Mouse (Mus musculus) liver, embryonic 15.5 days (tissue): ENCODE measurements around the gene Anapc7. TPM values are rescaled to one million over a fixed set of nuclear protein-coding genes. Genes with fewer than 3 reads are reported as not detected.
"Not testable (repeated sequence)": the region's sequence is repeated elsewhere in the genome, so short reads cannot be mapped to it uniquely, and the experiment has no call there.

Source experiments
- ATAC-seq: fragments of 200-750 bp; cut with Nextera tagmentation; 2 replicates; pipeline ENCODE4 v1.8.0; 2017; ENCODE audit warnings: moderate number of reproducible peaks, mild to moderate bottlenecking, moderate library complexity; ENCODE audit not compliant: insufficient read depth
- H3K27ac ChIP-seq: fragments of 300-500 bp; sonication (generic); replicated peaks from 2 replicates; pipeline ENCODE4 v1.5.1; 2015; ENCODE audit warnings: mild to moderate bottlenecking, inconsistent platforms
- H3K27me3 ChIP-seq: fragments of 300-500 bp; sonication (generic); 2 replicates; pipeline ENCODE4 v1.6.1; 2015; ENCODE audit warnings: mild to moderate bottlenecking, inconsistent platforms
- H3K36me3 ChIP-seq: fragments of 300-500 bp; sonication (generic); replicated peaks from 2 replicates; pipeline ENCODE4 v1.6.1; 2015; ENCODE audit warnings: moderate library complexity, mild to moderate bottlenecking, inconsistent platforms
- H3K4me1 ChIP-seq: fragments of 300-500 bp; sonication (generic); replicated peaks from 2 replicates; pipeline ENCODE4 v1.6.1; 2015; ENCODE audit warnings: inconsistent platforms
- H3K4me2 ChIP-seq: fragments of 300-500 bp; sonication (generic); 2 replicates; pipeline ENCODE4 v1.6.1; 2015; ENCODE audit warnings: moderate library complexity, mild to moderate bottlenecking, inconsistent platforms
- H3K4me3 ChIP-seq: fragments of 300-500 bp; sonication (generic); replicated peaks from 2 replicates; pipeline ENCODE4 v1.5.1; 2015; ENCODE audit warnings: mild to moderate bottlenecking, inconsistent platforms
- H3K9ac ChIP-seq: fragments of 300-500 bp; sonication (generic); 2 replicates; pipeline ENCODE4 v1.6.1; 2015; ENCODE audit warnings: moderate library complexity, mild to moderate bottlenecking, inconsistent platforms
- H3K9me3 ChIP-seq: fragments of 300-500 bp; sonication (generic); replicated peaks from 2 replicates; pipeline ENCODE4 v1.6.1; 2016; ENCODE audit warnings: inconsistent platforms
- WGBS: fragments of 180-500 bp; shearing (Covaris S2); methylation state at CpG from one replicate; pipeline ENCODE4 v1.1.7; 2015; ENCODE audit warnings: mixed read lengths; ENCODE audit not compliant: insufficient replicate concordance; 5-methylcytosine and 5-hydroxymethylcytosine counted together
- polyA plus RNA-seq: library from polyadenylated mRNA; unstranded; fragments of >200 nt; fragmentation: Nextera tagmentation; extraction: Ambion mirVana; gene quantifications from 2 replicates; pipeline ENCODE4 v1.2.1, GENCODE M21; 2015

The Anapc7 gene
- polyA plus RNA-seq, 1 experiment from 2014 or later = 14.4 TPM

DNA sequence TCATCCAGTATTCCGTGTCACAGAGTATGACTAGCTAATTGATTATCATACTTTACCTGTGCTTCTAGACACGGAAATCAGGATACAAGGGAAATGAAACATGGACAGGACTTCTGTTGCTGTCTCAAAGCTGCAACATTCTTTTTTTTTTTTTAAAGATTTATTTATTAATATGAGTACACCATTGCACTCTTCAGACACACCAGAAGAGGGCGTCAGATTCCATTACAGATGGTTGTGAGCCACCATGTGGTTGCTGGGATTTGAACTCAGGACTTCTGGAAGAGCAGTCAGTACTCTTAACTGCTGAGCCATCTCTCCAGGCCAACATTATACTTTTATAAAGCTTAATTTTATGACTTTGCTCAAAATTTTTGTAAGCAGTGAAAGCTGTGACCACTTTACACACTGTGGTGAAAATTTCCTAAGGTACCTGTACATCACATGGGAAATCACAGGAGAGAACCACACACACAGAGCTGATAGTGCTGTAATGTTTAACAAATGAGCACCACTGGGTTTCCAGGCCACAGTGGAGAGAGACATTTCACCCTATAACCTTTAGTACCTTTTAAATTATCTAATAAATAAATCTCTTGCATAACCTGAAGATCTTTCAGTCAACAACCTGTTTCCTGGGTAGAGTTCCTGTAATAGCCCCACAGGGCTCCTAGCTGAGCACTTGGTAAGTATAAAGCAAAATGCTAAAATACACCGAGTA lies 53.3 kb downstream of the Anapc7 start:
- Histone ChIP-seq H3K9ac (no peak overlapping the region), H3K4me2 (no peak overlapping the region), H3K27ac (no peak overlapping the region), H3K4me3 (no peak overlapping the region), H3K27me3 (no peaks in the 10 kb centered on the region), H3K36me3 (peaks cover 85% of the 10 kb centered on the region), H3K9me3 (no peaks in the 10 kb centered on the region), H3K4me1 (0 out of 2 replicates have a peak, but pooled peaks cover 9% of the 10 kb centered on the region)
- 75% methylated on average over 4 of the region's 4 CpGs for WGBS
- ATAC-seq = no peak

DNA sequence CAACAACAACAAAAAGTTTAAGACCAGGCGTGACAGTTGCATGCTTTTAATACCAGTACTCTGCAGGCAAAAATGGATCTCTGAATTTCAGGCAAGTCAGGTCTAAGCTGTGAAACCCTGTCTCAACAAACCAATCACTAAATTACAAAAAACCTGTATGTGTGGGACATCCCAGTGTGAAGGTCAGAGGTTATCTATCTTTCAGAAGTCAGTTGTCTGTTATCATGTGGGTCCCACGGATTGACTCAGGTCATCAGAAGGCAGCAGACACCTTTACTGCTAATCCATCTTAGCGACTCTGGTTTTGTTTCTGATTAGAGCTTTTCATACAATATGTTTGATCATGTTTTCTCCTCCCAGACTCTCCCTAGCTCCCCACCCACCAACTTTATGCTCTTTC lies 54.6 kb downstream of the Anapc7 start:
- H3K9me3 ChIP-seq = no peaks in the 10 kb centered on the region
- H3K4me3 ChIP-seq = no peak overlapping the region
- H3K4me2 ChIP-seq = no peak overlapping the region
- H3K36me3 ChIP-seq = peaks cover 85% of the 10 kb centered on the region
- H3K27ac ChIP-seq = no peak overlapping the region
- H3K9ac ChIP-seq = no peak overlapping the region
- H3K4me1 ChIP-seq = 0 out of 2 replicates have a peak, but pooled peaks cover 9% of the 10 kb centered on the region
- ATAC-seq = no peak
- WGBS = 35% methylated on average over 3 of the region's 3 CpGs
- no peaks in the 10 kb centered on the region for H3K27me3 ChIP-seq

DNA sequence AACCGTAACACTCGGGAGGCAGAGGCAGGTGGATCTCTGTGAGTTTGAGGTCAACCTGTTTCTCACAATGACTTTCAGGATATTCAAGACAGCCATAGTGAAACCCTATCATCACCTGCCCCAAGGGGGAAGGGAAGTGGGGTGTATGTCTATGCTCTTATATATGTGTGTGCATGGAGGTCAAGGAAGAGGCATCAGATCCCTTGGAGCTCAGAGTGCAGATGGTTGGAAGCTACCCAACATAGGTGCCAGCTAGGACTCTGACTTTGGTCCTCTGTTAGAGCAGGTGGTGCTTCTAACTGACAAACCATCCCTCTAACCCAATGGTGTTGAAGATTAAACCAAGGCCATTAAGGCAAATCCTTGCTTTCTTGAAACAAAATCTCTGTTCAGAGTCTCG lies 56.0 kb downstream of the Anapc7 start:
- ATAC-seq = no peak

DNA sequence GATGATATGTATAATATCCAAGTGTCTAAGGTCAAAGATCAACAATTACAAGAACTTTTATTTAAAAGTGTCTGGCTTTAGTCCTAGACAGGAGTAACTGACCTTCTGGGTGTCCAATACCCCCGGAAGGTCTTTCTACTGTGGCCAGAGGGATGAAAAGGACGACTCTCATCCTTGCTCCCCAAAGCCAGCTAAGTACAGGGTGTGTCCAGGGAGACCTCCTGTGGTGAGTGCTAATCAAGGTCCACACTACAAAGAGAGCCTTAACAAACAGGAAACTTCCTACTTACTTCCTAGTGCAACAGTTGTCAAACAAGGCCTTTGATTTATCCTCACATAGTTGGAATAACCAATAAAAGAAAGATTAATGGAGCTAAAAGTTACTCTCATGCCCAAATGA lies 57.6 kb downstream of the Anapc7 start:
- ATAC-seq = no peak
- 0 out of 2 replicates have a peak, but pooled peaks cover 9% of the 10 kb centered on the region for H3K4me1 ChIP-seq
- H3K27ac ChIP-seq = no peak overlapping the region
- peaks cover 84% of the 10 kb centered on the region for H3K36me3 ChIP-seq
- 66% methylated on average over 2 of the region's 2 CpGs for WGBS
- no peak overlapping the region for H3K4me2 ChIP-seq
- H3K27me3 ChIP-seq = no peaks in the 10 kb centered on the region
- H3K9me3 ChIP-seq = no peaks in the 10 kb centered on the region
- H3K4me3 ChIP-seq = no peak overlapping the region
- H3K9ac ChIP-seq = no peak overlapping the region

More for the DNA sequence above, 56.0 kb downstream of the Anapc7 start:
- no peak overlapping the region for H3K4me3 ChIP-seq
- no peak overlapping the region for H3K4me2 ChIP-seq
- WGBS = 74% methylated on average over 3 of the region's 3 CpGs
- H3K27ac ChIP-seq = no peak overlapping the region
- H3K36me3 ChIP-seq = peaks cover 84% of the 10 kb centered on the region
- 0 out of 2 replicates have a peak, but pooled peaks cover 9% of the 10 kb centered on the region for H3K4me1 ChIP-seq
- H3K9ac ChIP-seq = no peak overlapping the region
- no peaks in the 10 kb centered on the region for H3K9me3 ChIP-seq
- no peaks in the 10 kb centered on the region for H3K27me3 ChIP-seq

DNA sequence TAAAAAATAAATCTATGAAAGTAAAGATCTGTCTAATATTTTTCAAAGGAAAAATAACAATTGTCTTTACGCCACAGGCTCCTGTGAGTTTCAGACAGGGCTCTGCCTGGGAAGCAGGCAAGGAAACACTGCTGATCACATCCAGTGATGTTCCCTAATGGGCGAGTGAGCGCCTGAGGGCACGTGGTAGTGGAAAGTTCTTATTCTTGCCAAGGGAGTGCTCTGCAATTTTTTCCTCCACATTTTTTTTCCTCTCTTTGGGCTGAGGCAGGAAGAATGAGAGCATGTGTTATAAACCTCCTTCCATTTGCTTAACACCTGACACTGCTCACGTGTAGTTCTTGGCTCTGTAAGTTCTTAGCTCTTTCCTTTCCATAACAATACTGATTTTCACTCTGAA lies 60.4 kb downstream of the Anapc7 start:
- Histone ChIP-seq H3K36me3 (peaks cover 90% of the 10 kb centered on the region), H3K4me2 (no peak overlapping the region), H3K27ac (no peak overlapping the region), H3K27me3 (no peaks in the 10 kb centered on the region), H3K4me3 (no peak overlapping the region), H3K4me1 (0 out of 2 replicates have a peak, but pooled peaks cover 6% of the 10 kb centered on the region), H3K9me3 (no peaks in the 10 kb centered on the region), H3K9ac (no peak overlapping the region)
- 92% methylated on average over 5 of the region's 5 CpGs for WGBS
- ATAC-seq = no peak

DNA sequence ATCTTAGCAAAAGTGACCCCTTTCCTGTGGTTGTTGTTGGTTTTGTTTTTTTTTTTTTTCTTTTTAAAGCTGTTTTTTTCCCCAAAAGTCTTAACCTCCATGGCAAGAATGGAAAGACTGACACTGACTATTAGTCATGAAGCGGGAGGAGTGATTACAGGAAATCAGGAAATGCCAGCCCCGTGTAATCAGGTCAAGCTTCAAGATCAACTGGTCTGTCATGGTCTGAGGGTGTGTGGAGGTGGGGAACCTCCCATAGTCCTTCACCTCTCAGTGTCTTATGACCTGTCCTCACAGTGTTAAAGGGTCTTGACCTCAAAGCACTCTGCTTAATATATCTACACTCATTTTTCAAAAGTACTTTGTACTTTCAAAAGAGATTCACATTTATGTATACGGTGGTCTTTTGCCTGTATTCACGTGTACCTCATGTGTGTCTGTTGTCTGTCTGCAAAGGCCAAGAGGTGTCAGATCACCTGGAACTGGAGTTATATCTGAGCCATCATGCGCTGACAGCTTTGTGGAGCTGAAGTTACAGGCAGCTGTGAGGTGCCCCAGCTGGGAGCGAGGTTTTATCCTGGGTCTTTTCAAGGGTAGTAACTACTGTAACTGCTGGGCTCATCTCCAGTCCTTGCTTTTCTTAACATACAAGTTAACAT lies 61.4 kb downstream of the Anapc7 start:
- H3K9ac ChIP-seq = no peak overlapping the region
- H3K4me2 ChIP-seq = no peak overlapping the region
- peaks cover 87% of the 10 kb centered on the region for H3K36me3 ChIP-seq
- 66% methylated on average over 6 of the region's 6 CpGs for WGBS
- no peaks in the 10 kb centered on the region for H3K4me1 ChIP-seq
- H3K9me3 ChIP-seq = no peaks in the 10 kb centered on the region
- H3K27ac ChIP-seq = no peak overlapping the region
- no peak for ATAC-seq
- no peak overlapping the region for H3K4me3 ChIP-seq
- H3K27me3 ChIP-seq = no peaks in the 10 kb centered on the region

DNA sequence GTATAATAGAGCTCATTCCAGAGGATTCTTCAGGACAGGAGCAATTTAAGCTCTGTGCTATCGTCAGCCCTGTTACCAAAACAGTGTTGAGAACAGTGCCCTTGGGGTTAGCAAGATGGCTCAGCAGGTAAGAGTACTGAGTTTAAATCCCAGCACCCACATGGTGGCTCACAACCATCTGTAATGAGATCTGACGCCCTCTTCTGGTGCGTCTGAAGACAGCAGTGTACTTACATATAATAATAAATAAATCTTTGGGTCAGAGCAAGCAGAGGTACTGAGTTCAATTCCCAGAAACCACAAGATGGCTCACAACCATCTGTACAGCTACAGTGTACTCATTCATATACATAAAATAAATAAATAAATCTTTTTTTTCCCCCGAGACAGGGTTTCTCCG lies 64.8 kb downstream of the Anapc7 start:
- H3K36me3 ChIP-seq = peaks cover 93% of the 10 kb centered on the region
- not testable (repeated sequence) for H3K4me1 ChIP-seq, H3K27ac ChIP-seq, H3K9ac ChIP-seq, H3K27me3 ChIP-seq, ATAC-seq, H3K4me2 ChIP-seq, H3K4me3 ChIP-seq, H3K9me3 ChIP-seq
- WGBS = 74% methylated on average over 5 of the region's 5 CpGs

DNA sequence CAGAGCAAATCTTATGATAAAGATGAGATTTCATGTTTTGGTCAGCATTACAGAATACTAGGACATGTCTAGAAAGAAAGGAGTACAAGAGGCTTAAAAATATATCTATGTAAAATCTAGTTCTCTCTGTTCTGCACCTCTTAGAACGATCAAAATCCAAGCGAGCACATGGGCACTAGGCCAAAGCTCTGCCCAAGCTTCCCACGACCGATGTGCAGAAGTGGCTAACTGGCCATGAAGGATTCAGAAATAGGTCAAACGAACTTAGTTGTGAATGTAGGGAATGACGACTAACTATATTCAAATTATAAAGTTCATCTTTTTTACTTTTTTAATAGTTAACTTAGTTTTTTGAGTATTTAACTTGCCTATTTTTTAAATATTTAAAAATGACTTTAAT lies 66.3 kb downstream of the Anapc7 start:
- 79% methylated on average over 6 of the region's 6 CpGs for WGBS
- Histone ChIP-seq H3K4me3 (no peak overlapping the region), H3K36me3 (peaks cover 92% of the 10 kb centered on the region), H3K27me3 (no peaks in the 10 kb centered on the region), H3K9ac (no peak overlapping the region), H3K4me1 (no peaks in the 10 kb centered on the region), H3K4me2 (no peak overlapping the region), H3K27ac (no peak overlapping the region), H3K9me3 (no peaks in the 10 kb centered on the region)
- ATAC-seq = no peak

DNA sequence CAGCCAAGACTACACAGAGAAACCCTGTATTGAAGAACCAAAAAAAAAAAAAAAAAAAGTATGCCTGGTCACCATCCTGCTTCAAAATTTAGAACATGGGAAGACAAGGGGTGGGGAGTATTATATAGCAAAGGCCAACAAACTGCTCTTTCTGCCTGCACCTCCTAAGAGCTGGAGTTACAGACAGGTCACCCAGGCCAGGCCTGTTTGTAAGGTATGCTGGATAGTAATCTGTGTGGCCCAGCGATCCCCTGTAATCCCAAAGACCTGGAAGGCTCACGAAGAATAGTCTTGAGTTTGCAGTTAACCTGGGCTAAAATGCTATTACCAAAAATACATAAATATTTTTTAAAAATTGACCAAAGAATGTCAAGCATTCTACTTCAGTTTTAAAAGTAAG lies 68.7 kb downstream of the Anapc7 start:
- H3K27ac ChIP-seq = no peak overlapping the region
- H3K4me1 ChIP-seq = no peaks in the 10 kb centered on the region
- WGBS = 89% methylated on average over 2 of the region's 2 CpGs
- no peak for ATAC-seq
- H3K4me3 ChIP-seq = no peak overlapping the region
- no peak overlapping the region for H3K9ac ChIP-seq
- no peaks in the 10 kb centered on the region for H3K9me3 ChIP-seq
- peaks cover 92% of the 10 kb centered on the region for H3K36me3 ChIP-seq
- no peaks in the 10 kb centered on the region for H3K27me3 ChIP-seq
- H3K4me2 ChIP-seq = no peak overlapping the region

DNA sequence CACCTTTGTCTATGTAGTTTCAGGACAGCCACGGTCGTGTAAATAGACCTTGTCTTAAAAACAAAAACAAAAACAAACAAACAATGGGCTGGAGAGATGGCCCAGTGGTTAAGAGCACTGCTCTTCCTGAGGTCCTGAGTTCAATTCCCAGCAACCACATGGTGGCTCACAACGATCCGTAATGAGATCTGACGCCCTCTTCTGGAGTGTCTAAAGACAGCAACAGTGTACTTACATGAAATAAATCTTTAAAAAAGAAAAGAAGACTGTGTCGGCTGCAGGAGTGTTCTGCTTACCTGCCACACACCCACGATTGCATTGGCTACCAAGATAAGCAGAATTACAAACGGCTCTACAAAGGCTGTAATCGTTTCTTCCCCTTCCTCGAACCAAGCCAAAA lies 69.9 kb downstream of the Anapc7 start:
- H3K9me3 ChIP-seq = no peaks in the 10 kb centered on the region
- no peak overlapping the region for H3K27ac ChIP-seq
- peaks cover 93% of the 10 kb centered on the region for H3K36me3 ChIP-seq
- no peaks in the 10 kb centered on the region for H3K27me3 ChIP-seq
- H3K9ac ChIP-seq = no peak overlapping the region
- no peaks in the 10 kb centered on the region for H3K4me1 ChIP-seq
- H3K4me3 ChIP-seq = no peak overlapping the region
- H3K4me2 ChIP-seq = no peak overlapping the region
- 65% methylated on average over 10 of the region's 10 CpGs for WGBS
- ATAC-seq = no peak

DNA sequence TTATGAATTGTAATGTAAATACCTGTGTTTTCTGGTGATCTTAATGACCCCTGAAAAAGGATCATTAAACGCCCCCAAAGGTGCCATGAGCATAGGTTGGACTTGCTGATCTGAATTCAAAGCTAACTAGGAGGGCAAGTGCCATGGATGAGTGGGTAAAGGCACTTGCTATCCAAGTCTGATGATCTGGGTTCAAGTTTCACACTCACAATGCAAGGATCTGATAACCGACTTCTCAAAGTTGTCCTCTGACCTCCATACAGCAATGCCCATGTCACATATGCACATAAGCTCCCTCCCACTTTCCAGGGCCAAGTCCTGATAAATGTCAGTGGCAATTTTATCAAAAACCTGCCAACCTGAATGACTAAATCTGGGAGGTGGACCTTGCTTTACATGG lies 71.5 kb downstream of the Anapc7 start:
- peaks cover 11% of the 10 kb centered on the region for H3K4me1 ChIP-seq
- peaks cover 93% of the 10 kb centered on the region for H3K36me3 ChIP-seq
- no peaks in the 10 kb centered on the region for H3K27me3 ChIP-seq
- H3K9ac ChIP-seq = no peak overlapping the region
- no peak overlapping the region for H3K4me3 ChIP-seq
- 87% methylated on average over 2 of the region's 2 CpGs for WGBS
- H3K9me3 ChIP-seq = no peaks in the 10 kb centered on the region
- H3K27ac ChIP-seq = no peak overlapping the region
- H3K4me2 ChIP-seq = no peak overlapping the region
- no peak for ATAC-seq
